Mouse (Mus musculus) intestine, embryonic 14.5 days (tissue): ENCODE data around the gene Pcsk2. TPM values are rescaled to one million over a fixed set of nuclear protein-coding genes. Genes with fewer than 3 reads are reported as not detected.

Experiments
- ATAC-seq: fragments of 200-750 bp; cut with Nextera tagmentation; replicated peaks from 2 replicates; pipeline ENCODE4 v1.8.0; 2017; ENCODE audit warnings: low read depth, moderate number of reproducible peaks, moderate TSS enrichment, moderate library complexity; ENCODE audit not compliant: low FRiP score, low TSS enrichment
- DNase-seq: peaks from one replicate; pipeline ENCODE4 v3.0.0-alpha.2; 2018; ENCODE audit warnings: low spot score
- H3K27ac ChIP-seq: fragments of 300-500 bp; sonication (generic); 2 replicates; pipeline ENCODE4 v1.5.1; 2014; ENCODE audit warnings: low read depth, mild to moderate bottlenecking, control low read depth
- H3K27me3 ChIP-seq: fragments of 300-500 bp; sonication (generic); replicated peaks from 2 replicates; pipeline ENCODE4 v1.6.1; 2014; ENCODE audit warnings: low read length, control low read depth; ENCODE audit not compliant: control insufficient read depth, insufficient read depth
- H3K36me3 ChIP-seq: fragments of 300-500 bp; sonication (generic); 2 replicates; pipeline ENCODE4 v1.6.1; 2014; ENCODE audit warnings: low read length, control low read depth; ENCODE audit not compliant: control insufficient read depth, insufficient read depth
- H3K4me1 ChIP-seq: fragments of 300-500 bp; sonication (generic); replicated peaks from 2 replicates; pipeline ENCODE4 v1.6.1; 2014; ENCODE audit warnings: low read length, control low read depth, mixed read lengths; ENCODE audit not compliant: control insufficient read depth, insufficient read depth
- H3K4me2 ChIP-seq: fragments of 300-500 bp; sonication (generic); 2 replicates; pipeline ENCODE4 v1.6.1; 2014; ENCODE audit warnings: low read length
- H3K4me3 ChIP-seq: fragments of 300-500 bp; sonication (generic); 2 replicates; pipeline ENCODE4 v1.5.1; 2014; ENCODE audit warnings: low read depth, low read length, control low read depth, mixed read lengths
- H3K9ac ChIP-seq: fragments of 300-500 bp; sonication (generic); 2 replicates; pipeline ENCODE4 v1.6.1; 2014; ENCODE audit warnings: mild to moderate bottlenecking, low read length
- H3K9me3 ChIP-seq: fragments of 300-500 bp; sonication (generic); 2 replicates; pipeline ENCODE4 v1.6.1; 2016; ENCODE audit warnings: low read length, control low read depth; ENCODE audit not compliant: control insufficient read depth
- whole genome bisulfite sequencing: fragments of 180-500 bp; shearing (Covaris S2); extraction: QIAGEN DNeasy Blood & Tissue Kit; methylation state at CpG from one replicate; pipeline ENCODE4 v1.1.7; 2014; 5-methylcytosine and 5-hydroxymethylcytosine counted together
- polyA plus RNA-seq: library from polyadenylated mRNA; unstranded; fragments of >200 nt; fragmentation: Nextera tagmentation; extraction: Ambion mirVana; gene quantifications from 2 replicates; pipeline ENCODE4 v1.2.1, GENCODE M21; 2014

Pcsk2 gene
- polyA plus RNA-seq, 1 experiment from 2014 or later = 1.7 TPM

- Histone ChIP-seq H3K9me3 (no peaks in the 10 kb centered on the region), H3K27ac (no peak overlapping the region), H3K36me3 (no peaks in the 10 kb centered on the region), H3K4me3 (no peak overlapping the region), H3K9ac (no peak overlapping the region), H3K27me3 (no peaks in the 10 kb centered on the region), H3K4me1 (no peaks in the 10 kb centered on the region), H3K4me2 (no peak overlapping the region)
- DNase-seq = no peak
- no peak for ATAC-seq
- 91% methylated on average over 3 of the region's 3 CpGs for WGBS
Measured at GRCm38 (mm10) chr2:143702931-143703344, 157.0 kb downstream of the Pcsk2 start.

- H3K4me3 ChIP-seq = no peak overlapping the region
- no peaks in the 10 kb centered on the region for H3K27me3 ChIP-seq
- no peaks in the 10 kb centered on the region for H3K9me3 ChIP-seq
- no peaks in the 10 kb centered on the region for H3K36me3 ChIP-seq
- ATAC-seq (no peak), DNase-seq (no peak)
- WGBS = 78% methylated on average over 3 of the region's 3 CpGs
- H3K4me1 ChIP-seq = no peaks in the 10 kb centered on the region
- no peak overlapping the region for H3K27ac ChIP-seq
- H3K4me2 ChIP-seq = no peak overlapping the region
- no peak overlapping the region for H3K9ac ChIP-seq
Measured at GRCm38 (mm10) chr2:143708205-143708604, 162.2 kb downstream of the Pcsk2 start.

GRCm38 (mm10) chr2:143709249-143709648, 163.3 kb downstream of the Pcsk2 start:
- no peak overlapping the region for H3K4me3 ChIP-seq
- WGBS = 23% methylated on average over 4 of the region's 4 CpGs
- no peak for ATAC-seq
- no peaks in the 10 kb centered on the region for H3K9me3 ChIP-seq
- DNase-seq = no peak
- H3K4me1 ChIP-seq = no peaks in the 10 kb centered on the region
- no peaks in the 10 kb centered on the region for H3K36me3 ChIP-seq
- H3K27ac ChIP-seq = no peak overlapping the region
- H3K9ac ChIP-seq = no peak overlapping the region
- H3K27me3 ChIP-seq = no peaks in the 10 kb centered on the region
- no peak overlapping the region for H3K4me2 ChIP-seq

- no peak overlapping the region for H3K4me2 ChIP-seq
- no peaks in the 10 kb centered on the region for H3K4me1 ChIP-seq
- no peaks in the 10 kb centered on the region for H3K27me3 ChIP-seq
- DNase-seq (no peak), ATAC-seq (no peak)
- no peaks in the 10 kb centered on the region for H3K9me3 ChIP-seq
- no peak overlapping the region for H3K27ac ChIP-seq
- H3K9ac ChIP-seq = no peak overlapping the region
- 68% methylated on average over 2 of the region's 2 CpGs for WGBS
- no peak overlapping the region for H3K4me3 ChIP-seq
- H3K36me3 ChIP-seq = no peaks in the 10 kb centered on the region
Measured at GRCm38 (mm10) chr2:143709979-143710378, 164.0 kb downstream of the Pcsk2 start.

- ATAC-seq = no peak
- Histone ChIP-seq H3K4me2 (no peak overlapping the region), H3K4me1 (no peaks in the 10 kb centered on the region), H3K9ac (no peak overlapping the region), H3K36me3 (no peaks in the 10 kb centered on the region), H3K27ac (no peak overlapping the region), H3K27me3 (no peaks in the 10 kb centered on the region), H3K4me3 (no peak overlapping the region), H3K9me3 (no peaks in the 10 kb centered on the region)
- 75% methylated on average over 4 of the region's 4 CpGs for WGBS
- no peak for DNase-seq
Measured at GRCm38 (mm10) chr2:143711886-143712285, 165.9 kb downstream of the Pcsk2 start.

GRCm38 (mm10) chr2:143712901-143713300, 166.9 kb downstream of the Pcsk2 start:
- Histone ChIP-seq H3K9me3 (no peaks in the 10 kb centered on the region), H3K4me2 (no peak overlapping the region), H3K36me3 (no peaks in the 10 kb centered on the region), H3K27me3 (no peaks in the 10 kb centered on the region), H3K4me1 (no peaks in the 10 kb centered on the region), H3K27ac (no peak overlapping the region), H3K4me3 (no peak overlapping the region), H3K9ac (no peak overlapping the region)
- 80% methylated on average over 3 of the region's 3 CpGs for WGBS
- ATAC-seq (no peak), DNase-seq (no peak)

- no peak for DNase-seq
- H3K4me2 ChIP-seq = no peak overlapping the region
- no peaks in the 10 kb centered on the region for H3K9me3 ChIP-seq
- no peaks in the 10 kb centered on the region for H3K4me1 ChIP-seq
- H3K9ac ChIP-seq = no peak overlapping the region
- WGBS = 87% methylated on average over 4 of the region's 4 CpGs
- H3K27ac ChIP-seq = no peak overlapping the region
- H3K4me3 ChIP-seq = no peak overlapping the region
- no peaks in the 10 kb centered on the region for H3K36me3 ChIP-seq
- H3K27me3 ChIP-seq = no peaks in the 10 kb centered on the region
- no peak for ATAC-seq
Measured at GRCm38 (mm10) chr2:143713902-143714301, 167.9 kb downstream of the Pcsk2 start.

- Histone ChIP-seq H3K36me3 (no peaks in the 10 kb centered on the region), H3K27me3 (no peaks in the 10 kb centered on the region), H3K9ac (no peak overlapping the region), H3K4me1 (no peaks in the 10 kb centered on the region), H3K4me3 (no peak overlapping the region), H3K27ac (no peak overlapping the region), H3K4me2 (no peak overlapping the region), H3K9me3 (no peaks in the 10 kb centered on the region)
- DNase-seq = no peak
- no peak for ATAC-seq
- 63% methylated on average over 4 of the region's 4 CpGs for WGBS
Measured at GRCm38 (mm10) chr2:143715110-143715509, 169.2 kb downstream of the Pcsk2 start.

GRCm38 (mm10) chr2:143723231-143723630, 177.3 kb downstream of the Pcsk2 start:
- Histone ChIP-seq H3K36me3 (no peaks in the 10 kb centered on the region), H3K4me3 (no peak overlapping the region), H3K4me1 (no peaks in the 10 kb centered on the region), H3K9me3 (no peaks in the 10 kb centered on the region), H3K27me3 (no peaks in the 10 kb centered on the region), H3K27ac (no peak overlapping the region), H3K4me2 (no peak overlapping the region), H3K9ac (no peak overlapping the region)
- ATAC-seq = no peak
- WGBS = 27% methylated on average over 4 of the region's 4 CpGs
- DNase-seq = no peak
